Mouse (Mus musculus) hindbrain, embryonic 14.5 days (tissue): Measurements from ENCODE around the gene Ptprn2. TPM values are rescaled to one million over a fixed set of nuclear protein-coding genes. Genes with fewer than 3 reads are reported as not detected.
A peak's percentile ranks its signal among the peaks of the same experiment; 100 is the strongest.

Experiments used
- ATAC-seq: fragments of 200-750 bp; cut with Nextera tagmentation; 2 replicates; pipeline ENCODE4 v1.8.0; 2017; ENCODE audit warnings: moderate number of reproducible peaks, mild to moderate bottlenecking, moderate TSS enrichment, moderate library complexity; ENCODE audit not compliant: low FRiP score
- DNase-seq: peaks from one replicate; pipeline ENCODE4 v3.0.0-alpha.2; 2015; ENCODE audit warnings: low spot score
- H3K27ac ChIP-seq: fragments of 300-500 bp; sonication (generic); 2 replicates; pipeline ENCODE4 v1.5.1; 2014; ENCODE audit warnings: mild to moderate bottlenecking, moderate library complexity
- H3K27me3 ChIP-seq: fragments of 300-500 bp; sonication (generic); 2 replicates; pipeline ENCODE4 v1.6.1; 2014; ENCODE audit warnings: mild to moderate bottlenecking, low read length, mixed read lengths; ENCODE audit not compliant: control insufficient read depth, insufficient read depth
- H3K36me3 ChIP-seq: fragments of 300-500 bp; sonication (generic); replicated peaks from 2 replicates; pipeline ENCODE4 v1.6.1; 2014; ENCODE audit not compliant: control insufficient read depth, insufficient read depth
- H3K4me1 ChIP-seq: fragments of 300-500 bp; sonication (generic); replicated peaks from 2 replicates; pipeline ENCODE4 v1.6.1; 2014; ENCODE audit warnings: antibody characterized with exemption, low read length, mixed read lengths; ENCODE audit not compliant: control insufficient read depth, insufficient read depth
- H3K4me2 ChIP-seq: fragments of 300-500 bp; sonication (generic); replicated peaks from 2 replicates; pipeline ENCODE4 v1.6.1; 2014; ENCODE audit warnings: mild to moderate bottlenecking, moderate library complexity
- H3K4me3 ChIP-seq: fragments of 300-500 bp; sonication (generic); replicated peaks from 2 replicates; pipeline ENCODE4 v1.5.1; 2014; ENCODE audit warnings: mild to moderate bottlenecking, low read length
- H3K9ac ChIP-seq: fragments of 300-500 bp; sonication (generic); 2 replicates; pipeline ENCODE4 v1.6.1; 2014
- H3K9me3 ChIP-seq: fragments of 300-500 bp; sonication (generic); 2 replicates; pipeline ENCODE4 v1.6.1; 2016; ENCODE audit warnings: low read length; ENCODE audit not compliant: control insufficient read depth
- WGBS: fragments of 180-500 bp; shearing (Covaris S2); extraction: QIAGEN DNeasy Blood & Tissue Kit; methylation state at CpG from one replicate; pipeline ENCODE4 v1.1.7; 2014; 5-methylcytosine and 5-hydroxymethylcytosine counted together
- polyA plus RNA-seq: library from polyadenylated mRNA; unstranded; fragments of >200 nt; fragmentation: Nextera tagmentation; extraction: Ambion mirVana; gene quantifications from 2 replicates; pipeline ENCODE4 v1.2.1, GENCODE M21; 2014

The Ptprn2 gene
- polyA plus RNA-seq, 1 experiment from 2014 or later = 17.5 TPM

DNA sequence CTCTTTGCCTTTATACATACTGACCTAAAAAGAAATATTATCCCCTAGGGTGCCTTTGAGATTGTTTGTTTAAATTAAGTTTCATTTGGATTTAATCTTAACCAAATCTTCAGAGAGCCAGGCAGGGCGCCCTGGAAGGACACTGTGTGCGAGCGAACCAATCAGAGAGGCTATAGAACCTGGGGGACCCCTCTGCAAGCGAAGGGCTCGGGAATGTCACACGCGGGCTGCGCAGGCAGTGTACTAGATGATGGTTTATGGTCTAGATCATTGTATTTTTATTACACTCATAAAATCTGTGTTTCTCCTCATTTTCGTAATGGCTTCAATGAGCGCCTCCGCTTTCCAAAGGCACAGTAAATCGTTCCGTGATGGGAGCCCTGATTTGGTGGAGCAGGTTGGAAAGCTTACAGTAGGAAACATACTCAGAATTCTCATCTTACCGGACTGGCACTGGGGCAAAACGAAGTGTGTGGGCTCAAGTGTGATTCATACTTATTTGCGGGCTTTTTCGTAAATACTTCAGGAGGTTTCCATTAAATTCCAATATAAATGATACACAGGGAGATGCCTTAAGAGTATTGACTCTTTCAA is 760.5 kb downstream of the Ptprn2 start:
- H3K27me3 ChIP-seq = no peaks in the 10 kb centered on the region
- H3K4me3 ChIP-seq = no peak overlapping the region
- peaks cover 10% of the 10 kb centered on the region; the same call in 1 of the 2 replicates for H3K4me1 ChIP-seq
- no peak for DNase-seq
- peak overlapping the region; percentile 14; the same call in 1 of the 2 replicates for H3K27ac ChIP-seq
- no peak overlapping the region for H3K9ac ChIP-seq
- H3K4me2 ChIP-seq = no peak overlapping the region; the same call in 1 of the 2 replicates
- WGBS = 71% methylated on average over 17 of the region's 17 CpGs
- no peaks in the 10 kb centered on the region for H3K9me3 ChIP-seq
- H3K36me3 ChIP-seq = peaks cover 29% of the 10 kb centered on the region
- peak; percentile 68 for ATAC-seq

DNA sequence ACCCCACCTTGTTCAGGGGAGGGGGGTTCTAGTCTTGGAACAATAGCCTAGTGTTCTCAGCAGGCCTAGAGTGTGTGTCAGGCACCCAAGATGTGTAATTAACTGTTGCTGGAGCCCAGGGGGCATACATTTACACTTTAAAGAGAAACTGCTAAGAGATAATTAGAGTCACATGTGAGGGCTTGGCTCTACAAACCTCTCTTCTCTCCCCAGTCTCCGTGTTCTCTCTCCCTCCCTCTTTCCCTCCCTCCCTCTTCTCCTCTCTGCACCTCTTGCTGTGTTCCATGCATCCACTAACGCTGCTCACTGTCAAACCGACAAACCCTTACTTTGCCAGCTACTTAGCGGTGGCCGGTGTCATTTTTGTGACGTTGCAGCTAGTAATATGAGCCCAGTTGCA is 764.9 kb downstream of the Ptprn2 start:
- no peak overlapping the region for H3K4me3 ChIP-seq
- no peaks in the 10 kb centered on the region for H3K9me3 ChIP-seq
- no peak overlapping the region for H3K27ac ChIP-seq
- H3K4me1 ChIP-seq = peaks cover 21% of the 10 kb centered on the region
- 17% methylated on average over 6 of the region's 6 CpGs for WGBS
- DNase-seq (no peak), ATAC-seq (no peak)
- no peaks in the 10 kb centered on the region for H3K27me3 ChIP-seq
- H3K36me3 ChIP-seq = peaks cover 33% of the 10 kb centered on the region
- no peak overlapping the region for H3K4me2 ChIP-seq
- no peak overlapping the region for H3K9ac ChIP-seq

GRCm38 (mm10) chr12:117251663-117252425 is 766.3 kb downstream of the Ptprn2 start:
- Histone ChIP-seq H3K27me3 (no peaks in the 10 kb centered on the region), H3K36me3 (peaks cover 38% of the 10 kb centered on the region), H3K4me3 (no peak overlapping the region), H3K27ac (no peak overlapping the region), H3K9me3 (no peaks in the 10 kb centered on the region), H3K4me1 (peaks cover 22% of the 10 kb centered on the region), H3K9ac (no peak overlapping the region), H3K4me2 (no peak overlapping the region)
- ATAC-seq (no peak), DNase-seq (no peak)
- 21% methylated on average over 11 of the region's 11 CpGs for WGBS

DNA sequence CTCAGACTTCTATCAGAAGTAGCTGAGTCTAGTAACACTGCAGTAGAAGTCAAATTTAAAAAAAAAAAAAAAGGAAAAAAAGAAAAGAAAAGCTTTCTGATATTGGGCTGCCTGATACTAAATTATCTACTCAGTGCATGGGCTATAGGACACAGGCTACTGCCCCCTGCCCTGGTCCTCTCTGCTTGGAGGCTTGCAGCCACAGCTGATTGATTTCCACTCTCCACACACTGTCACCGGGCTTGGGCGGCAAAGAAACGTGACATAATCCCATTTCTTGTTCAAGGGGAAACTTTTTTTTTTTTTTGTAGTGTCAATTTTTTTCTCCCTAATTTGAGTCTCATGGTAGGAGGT is 766.9 kb downstream of the Ptprn2 start:
- peaks cover 28% of the 10 kb centered on the region for H3K4me1 ChIP-seq
- H3K27me3 ChIP-seq = no peaks in the 10 kb centered on the region
- no peak overlapping the region for H3K4me2 ChIP-seq
- WGBS = 12% methylated on average over 3 of the region's 3 CpGs
- H3K9me3 ChIP-seq = no peaks in the 10 kb centered on the region
- H3K36me3 ChIP-seq = peaks cover 38% of the 10 kb centered on the region
- no peak overlapping the region for H3K4me3 ChIP-seq
- no peak for ATAC-seq
- H3K27ac ChIP-seq = no peak overlapping the region
- no peak overlapping the region for H3K9ac ChIP-seq
- DNase-seq = no peak

DNA sequence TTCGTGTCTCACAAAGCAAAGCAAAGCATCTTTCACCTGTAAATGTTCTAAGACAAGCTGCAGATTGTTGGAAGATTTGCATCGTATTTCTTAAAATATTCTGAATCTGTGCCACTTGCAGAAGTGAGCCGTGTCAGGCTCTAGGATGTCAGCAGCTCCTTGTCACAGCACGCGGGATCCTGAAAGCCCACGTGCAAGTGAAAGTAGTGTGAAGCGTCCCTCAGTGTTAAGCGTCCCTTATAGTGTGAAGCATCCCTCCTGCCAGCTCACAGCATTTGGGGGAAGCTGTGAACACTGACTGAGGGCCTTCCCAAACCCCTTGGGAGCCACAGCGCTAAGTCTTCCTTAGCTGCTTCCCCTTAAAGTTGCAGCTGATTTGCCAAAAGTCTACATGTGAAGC is 768.8 kb downstream of the Ptprn2 start:
- 75% methylated on average over 9 of the region's 9 CpGs for WGBS
- peaks cover 25% of the 10 kb centered on the region for H3K36me3 ChIP-seq
- H3K27me3 ChIP-seq = no peaks in the 10 kb centered on the region
- no peak overlapping the region for H3K4me3 ChIP-seq
- H3K9me3 ChIP-seq = no peaks in the 10 kb centered on the region
- H3K4me1 ChIP-seq = peaks cover 39% of the 10 kb centered on the region
- H3K27ac ChIP-seq = no peak overlapping the region
- H3K9ac ChIP-seq = no peak overlapping the region
- no peak for ATAC-seq
- DNase-seq = no peak
- H3K4me2 ChIP-seq = no peak overlapping the region

GRCm38 (mm10) chr12:117255325-117255724 is 769.8 kb downstream of the Ptprn2 start:
- no peak overlapping the region for H3K4me2 ChIP-seq
- peaks cover 37% of the 10 kb centered on the region for H3K4me1 ChIP-seq
- no peak for DNase-seq
- 16% methylated on average over 6 of the region's 6 CpGs for WGBS
- no peak for ATAC-seq
- no peaks in the 10 kb centered on the region for H3K27me3 ChIP-seq
- no peak overlapping the region for H3K9ac ChIP-seq
- H3K27ac ChIP-seq = peak overlapping the region; percentile 39
- no peaks in the 10 kb centered on the region for H3K9me3 ChIP-seq
- H3K36me3 ChIP-seq = peaks cover 25% of the 10 kb centered on the region
- no peak overlapping the region for H3K4me3 ChIP-seq

- peaks cover 25% of the 10 kb centered on the region for H3K36me3 ChIP-seq
- H3K27me3 ChIP-seq = no peaks in the 10 kb centered on the region
- no peak for DNase-seq
- no peaks in the 10 kb centered on the region for H3K9me3 ChIP-seq
- 58% methylated on average over 2 of the region's 2 CpGs for WGBS
- ATAC-seq = no peak
- H3K4me1 ChIP-seq = peaks cover 32% of the 10 kb centered on the region
- no peak overlapping the region for H3K4me3 ChIP-seq
- no peak overlapping the region for H3K4me2 ChIP-seq
- peak overlapping the region; percentile 18; the same call in 1 of the 2 replicates for H3K27ac ChIP-seq
- no peak overlapping the region for H3K9ac ChIP-seq
Observed at GRCm38 (mm10) chr12:117255776-117256342, 770.3 kb downstream of the Ptprn2 start.

GRCm38 (mm10) chr12:117256849-117257204 is 771.3 kb downstream of the Ptprn2 start:
- H3K9ac ChIP-seq = 0 out of 2 replicates have a peak overlapping the region, but pooled peaks have one; percentile 37
- H3K4me3 ChIP-seq = no peak overlapping the region
- ATAC-seq (no peak), DNase-seq (no peak)
- H3K36me3 ChIP-seq = peaks cover 25% of the 10 kb centered on the region
- H3K4me1 ChIP-seq = peaks cover 29% of the 10 kb centered on the region
- 31% methylated on average over 5 of the region's 5 CpGs for WGBS
- no peaks in the 10 kb centered on the region for H3K9me3 ChIP-seq
- no peaks in the 10 kb centered on the region for H3K27me3 ChIP-seq
- H3K27ac ChIP-seq = peak overlapping the region; percentile 70
- H3K4me2 ChIP-seq = no peak overlapping the region

GRCm38 (mm10) chr12:117257205-117257920 is 771.8 kb downstream of the Ptprn2 start:
- Histone ChIP-seq H3K4me3 (no peak overlapping the region), H3K9me3 (no peaks in the 10 kb centered on the region), H3K27ac (peak overlapping the region; percentile 70), H3K4me2 (no peak overlapping the region), H3K9ac (peak overlapping the region; percentile 37; the same call in 1 of the 2 replicates), H3K27me3 (no peaks in the 10 kb centered on the region), H3K36me3 (peaks cover 25% of the 10 kb centered on the region), H3K4me1 (peaks cover 24% of the 10 kb centered on the region)
- ATAC-seq (peak; percentile 16; the same call in 1 of the 2 replicates), DNase-seq (no peak)
- 9% methylated on average over 20 of the region's 20 CpGs for WGBS
